Mouse (Mus musculus) lung, embryonic 16.5 days (tissue): ENCODE data around the gene Btbd19. TPM values are rescaled to one million over a fixed set of nuclear protein-coding genes. Genes with fewer than 3 reads are reported as not detected.
A peak's percentile ranks its signal among the peaks of the same experiment; 100 is the strongest.

Source experiments
- ATAC-seq: fragments of 200-750 bp; cut with Nextera tagmentation; 2 replicates; pipeline ENCODE4 v1.8.0; 2017; ENCODE audit warnings: low read depth, mild to moderate bottlenecking, moderate library complexity
- H3K27ac ChIP-seq: fragments of 300-500 bp; sonication (generic); 2 replicates; pipeline ENCODE4 v1.5.1; 2014; ENCODE audit warnings: mild to moderate bottlenecking, control low read depth, low read length
- H3K27me3 ChIP-seq: fragments of 300-500 bp; sonication (generic); 2 replicates; pipeline ENCODE4 v1.6.1; 2014; ENCODE audit warnings: low read depth, low read length, mixed read lengths; ENCODE audit not compliant: control insufficient read depth, insufficient read depth
- H3K36me3 ChIP-seq: fragments of 300-500 bp; sonication (generic); 2 replicates; pipeline ENCODE4 v1.6.1; 2014; ENCODE audit warnings: low read length; ENCODE audit not compliant: control insufficient read depth, insufficient read depth
- H3K4me1 ChIP-seq: fragments of 300-500 bp; sonication (generic); replicated peaks from 2 replicates; pipeline ENCODE4 v1.6.1; 2014; ENCODE audit warnings: low read length, mixed read lengths; ENCODE audit not compliant: control insufficient read depth, insufficient read depth
- H3K4me2 ChIP-seq: fragments of 300-500 bp; sonication (generic); 2 replicates; pipeline ENCODE4 v1.6.1; 2014; ENCODE audit warnings: low read depth, low read length, control low read depth
- H3K4me3 ChIP-seq: fragments of 300-500 bp; sonication (generic); 2 replicates; pipeline ENCODE4 v1.5.1; 2014; ENCODE audit warnings: mild to moderate bottlenecking, low read length, control low read depth
- H3K9ac ChIP-seq: fragments of 300-500 bp; sonication (generic); 2 replicates; pipeline ENCODE4 v1.6.1; 2014; ENCODE audit warnings: low read length, control low read depth
- H3K9me3 ChIP-seq: fragments of 300-500 bp; sonication (generic); 2 replicates; pipeline ENCODE4 v1.6.1; 2016; ENCODE audit warnings: low read length; ENCODE audit not compliant: control insufficient read depth
- WGBS: fragments of 180-500 bp; shearing (Covaris S2); extraction: QIAGEN DNeasy Blood & Tissue Kit; methylation state at CpG from one replicate; pipeline ENCODE4 v1.1.7; 2014; 5-methylcytosine and 5-hydroxymethylcytosine counted together
- polyA plus RNA-seq: library from polyadenylated mRNA; unstranded; fragments of >200 nt; fragmentation: Nextera tagmentation; extraction: Ambion mirVana; gene quantifications from 2 replicates; pipeline ENCODE4 v1.2.1, GENCODE M21; 2015

Btbd19 gene
- polyA plus RNA-seq, 1 experiment from 2014 or later = 4.9 TPM

- WGBS = 89% methylated on average over 6 of the region's 6 CpGs
- ATAC-seq = no peak
- Histone ChIP-seq H3K4me3 (no peak overlapping the region), H3K9me3 (no peaks in the 10 kb centered on the region), H3K4me1 (peaks cover 8% of the 10 kb centered on the region; the same call in 1 of the 2 replicates), H3K27me3 (no peaks in the 10 kb centered on the region), H3K36me3 (peaks cover 10% of the 10 kb centered on the region; the same call in 1 of the 2 replicates), H3K9ac (no peak overlapping the region), H3K4me2 (no peak overlapping the region), H3K27ac (no peak overlapping the region)
These were observed 17.0 kb downstream of the Btbd19 start for GRCm38 (mm10) chr4:117108524-117108849.

- 88% methylated on average over 18 of the region's 18 CpGs for WGBS
- ATAC-seq = no peak
- no peak overlapping the region for H3K4me3 ChIP-seq
- H3K36me3 ChIP-seq = peaks cover 10% of the 10 kb centered on the region; the same call in 1 of the 2 replicates
- no peak overlapping the region for H3K27ac ChIP-seq
- no peak overlapping the region for H3K4me2 ChIP-seq
- H3K9me3 ChIP-seq = no peaks in the 10 kb centered on the region
- no peak overlapping the region for H3K9ac ChIP-seq
- no peaks in the 10 kb centered on the region for H3K27me3 ChIP-seq
- H3K4me1 ChIP-seq = peaks cover 8% of the 10 kb centered on the region; the same call in 1 of the 2 replicates
These were observed 17.6 kb downstream of the Btbd19 start for GRCm38 (mm10) chr4:117107813-117108523.

GRCm38 (mm10) chr4:117105127-117105526 lies 20.4 kb downstream of the Btbd19 start:
- ATAC-seq = no peak
- H3K9me3 ChIP-seq = no peaks in the 10 kb centered on the region
- no peak overlapping the region for H3K4me3 ChIP-seq
- WGBS = 39% methylated on average over 10 of the region's 10 CpGs
- peaks cover 8% of the 10 kb centered on the region; the same call in 1 of the 2 replicates for H3K36me3 ChIP-seq
- H3K4me2 ChIP-seq = no peak overlapping the region
- 0 out of 2 replicates have a peak overlapping the region, but pooled peaks have one; percentile 28 for H3K9ac ChIP-seq
- H3K27me3 ChIP-seq = no peaks in the 10 kb centered on the region
- peaks cover 11% of the 10 kb centered on the region; the same call in 1 of the 2 replicates for H3K4me1 ChIP-seq
- no peak overlapping the region for H3K27ac ChIP-seq

GRCm38 (mm10) chr4:117104672-117105071 lies 20.9 kb downstream of the Btbd19 start:
- H3K4me1 ChIP-seq = peaks cover 11% of the 10 kb centered on the region; the same call in 1 of the 2 replicates
- H3K27me3 ChIP-seq = no peaks in the 10 kb centered on the region
- no peak overlapping the region for H3K4me2 ChIP-seq
- H3K27ac ChIP-seq = no peak overlapping the region
- peaks cover 5% of the 10 kb centered on the region; the same call in 1 of the 2 replicates for H3K36me3 ChIP-seq
- H3K9ac ChIP-seq = no peak overlapping the region
- no peak for ATAC-seq
- H3K4me3 ChIP-seq = no peak overlapping the region
- no peaks in the 10 kb centered on the region for H3K9me3 ChIP-seq
- 64% methylated on average over 10 of the region's 10 CpGs for WGBS

DNA sequence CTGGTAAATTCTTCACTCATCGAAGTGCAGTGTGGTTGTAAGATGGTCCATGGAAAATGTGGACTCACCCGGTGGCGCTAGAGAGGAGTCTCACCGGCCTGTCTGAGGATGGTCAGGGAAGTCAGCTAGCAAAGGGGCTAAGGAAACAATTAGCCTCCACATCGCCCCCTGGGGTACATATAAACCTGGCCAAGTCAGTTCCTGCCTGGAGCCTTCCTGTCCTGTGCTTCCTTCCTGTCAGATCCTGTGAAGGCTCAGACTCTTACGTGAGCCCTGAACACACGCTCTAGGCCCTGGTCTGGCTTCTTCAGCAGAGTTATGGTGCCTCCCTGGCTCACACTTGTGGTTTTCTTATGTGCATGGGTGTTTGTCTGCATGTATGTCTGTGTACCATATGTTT lies 24.3 kb downstream of the Btbd19 start:
- Histone ChIP-seq H3K4me3 (no peak overlapping the region), H3K27me3 (no peaks in the 10 kb centered on the region), H3K36me3 (no peaks in the 10 kb centered on the region; the same call in 1 of the 2 replicates), H3K9ac (no peak overlapping the region), H3K4me1 (peaks cover 34% of the 10 kb centered on the region), H3K9me3 (no peaks in the 10 kb centered on the region), H3K27ac (0 out of 2 replicates have a peak overlapping the region, but pooled peaks have one; percentile 4), H3K4me2 (no peak overlapping the region)
- 46% methylated on average over 7 of the region's 7 CpGs for WGBS
- no peak for ATAC-seq

DNA sequence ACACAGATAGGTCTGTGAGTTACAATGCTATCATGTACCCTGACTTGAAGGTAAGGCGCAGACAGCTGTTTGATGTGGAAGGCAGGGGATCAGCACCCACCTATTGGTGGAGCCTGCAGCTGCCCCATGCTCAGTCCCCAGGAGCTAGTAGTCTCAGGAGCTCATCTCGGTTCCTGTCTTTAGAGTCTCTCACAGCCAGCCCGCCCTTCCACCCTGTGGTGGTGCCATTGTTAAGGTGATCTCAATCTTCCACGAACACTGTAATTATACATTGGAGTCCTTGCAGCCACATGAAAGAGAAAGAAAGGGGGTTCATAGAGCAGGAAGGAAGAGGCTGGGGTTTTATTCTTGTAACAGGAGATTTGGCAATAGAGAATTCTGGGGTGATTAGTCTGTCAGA lies 25.5 kb downstream of the Btbd19 start:
- no peak for ATAC-seq

DNA sequence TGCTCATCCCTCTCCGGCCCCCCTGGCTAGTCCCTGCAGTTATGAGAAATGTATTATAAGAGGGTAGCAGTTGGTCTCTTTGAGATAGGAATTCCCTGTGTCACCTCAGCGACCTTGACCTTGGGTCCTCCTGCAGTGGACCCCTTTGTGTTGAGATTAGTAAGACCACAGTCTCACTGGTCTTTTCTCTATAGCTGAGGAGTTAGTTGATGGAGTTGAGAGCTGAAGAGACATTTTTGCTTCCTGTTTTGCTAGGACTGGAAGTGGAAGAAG lies 26.8 kb downstream of the Btbd19 start:
- peaks cover 34% of the 10 kb centered on the region for H3K4me1 ChIP-seq
- no peak overlapping the region for H3K4me3 ChIP-seq
- no peak for ATAC-seq
- 48% methylated on average over 2 of the region's 2 CpGs for WGBS
- H3K36me3 ChIP-seq = no peaks in the 10 kb centered on the region; the same call in 1 of the 2 replicates
- no peaks in the 10 kb centered on the region for H3K9me3 ChIP-seq
- peak overlapping the region; percentile 73 for H3K27ac ChIP-seq
- H3K27me3 ChIP-seq = no peaks in the 10 kb centered on the region
- no peak overlapping the region for H3K4me2 ChIP-seq
- H3K9ac ChIP-seq = peak overlapping the region; percentile 9; the same call in 1 of the 2 replicates

More for the DNA sequence above, 25.5 kb downstream of the Btbd19 start:
- Histone ChIP-seq H3K4me3 (no peak overlapping the region), H3K27me3 (no peaks in the 10 kb centered on the region), H3K9ac (no peak overlapping the region), H3K4me2 (no peak overlapping the region), H3K27ac (no peak overlapping the region), H3K9me3 (no peaks in the 10 kb centered on the region), H3K4me1 (peaks cover 36% of the 10 kb centered on the region), H3K36me3 (no peaks in the 10 kb centered on the region; the same call in 1 of the 2 replicates)
- WGBS = 81% methylated on average over 4 of the region's 4 CpGs

- H3K9me3 ChIP-seq = no peaks in the 10 kb centered on the region
- peak; percentile 81 for ATAC-seq
- H3K4me3 ChIP-seq = no peak overlapping the region
- H3K36me3 ChIP-seq = no peaks in the 10 kb centered on the region; the same call in 1 of the 2 replicates
- H3K27me3 ChIP-seq = no peaks in the 10 kb centered on the region
- H3K27ac ChIP-seq = peak overlapping the region; percentile 73
- WGBS = 48% methylated on average over 8 of the region's 8 CpGs
- H3K4me1 ChIP-seq = peaks cover 34% of the 10 kb centered on the region
- peak overlapping the region; percentile 9; the same call in 1 of the 2 replicates for H3K9ac ChIP-seq
- peak overlapping the region; percentile 98 for H3K4me2 ChIP-seq
These were observed 27.4 kb downstream of the Btbd19 start for GRCm38 (mm10) chr4:117097969-117098763.

DNA sequence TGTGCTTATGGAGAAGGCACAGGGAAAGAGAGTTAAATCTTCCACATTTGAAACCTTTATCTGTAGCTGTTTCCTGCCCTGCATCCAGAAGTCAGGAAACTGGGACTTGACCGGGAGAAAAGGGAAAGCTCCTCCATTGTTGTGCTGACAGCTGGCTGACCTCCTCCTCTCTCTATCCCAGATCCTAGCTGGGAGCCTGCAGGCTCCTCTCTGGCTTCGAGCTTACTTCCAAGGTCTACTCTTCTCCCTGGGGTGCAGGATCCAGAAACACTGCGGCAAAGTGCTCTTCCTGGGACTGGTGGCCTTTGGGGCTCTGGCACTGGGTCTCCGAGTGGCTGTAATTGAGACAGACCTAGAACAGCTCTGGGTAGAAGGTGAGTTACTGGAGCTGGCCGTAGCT lies 28.9 kb downstream of the Btbd19 start:
- Histone ChIP-seq H3K36me3 (no peaks in the 10 kb centered on the region), H3K9ac (peak overlapping the region; percentile 68), H3K9me3 (no peaks in the 10 kb centered on the region), H3K4me1 (peaks cover 34% of the 10 kb centered on the region), H3K4me2 (peak overlapping the region; percentile 98), H3K27ac (peak overlapping the region; percentile 78), H3K27me3 (no peaks in the 10 kb centered on the region), H3K4me3 (peak overlapping the region; percentile 76)
- ATAC-seq = no peak
- WGBS = 4% methylated on average over 5 of the region's 5 CpGs
